Mouse (Mus musculus): ENCODE measurements around the gene Prpsap1. TPM values are rescaled to one million over a fixed set of nuclear protein-coding genes. Genes with fewer than 3 reads are reported as not detected.
"Not testable (repeated sequence)": the region's sequence is repeated elsewhere in the genome, so short reads cannot be mapped to it uniquely, and the experiment has no call there.

Prpsap1 gene
- polyA plus RNA-seq, 1 experiment from 2014 or later: 187 TPM

DNA sequence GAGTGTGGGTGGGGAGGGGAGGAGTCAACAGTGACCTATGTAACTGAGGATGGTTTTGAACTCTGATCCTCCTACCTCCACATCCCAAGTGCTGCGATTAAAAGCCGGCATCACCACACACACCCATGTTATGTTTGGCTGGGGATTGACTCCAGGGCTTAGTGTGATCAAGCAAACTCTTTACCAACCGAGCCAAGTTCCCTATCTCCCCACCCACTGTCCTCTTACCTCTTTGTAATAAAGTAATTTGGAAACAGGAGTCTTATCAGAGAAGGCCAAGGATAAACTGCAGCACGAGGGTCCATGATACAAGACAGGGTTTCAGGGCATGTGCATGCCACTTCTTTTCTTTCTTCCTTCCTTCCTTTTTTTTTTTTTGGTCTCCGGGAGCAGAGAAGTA lies 811 bp downstream of the Prpsap1 start:
- 0 out of 2 replicates have a peak overlapping the region, but pooled peaks have one; percentile 84 for H3K27ac ChIP-seq
- no peaks in the 10 kb centered on the region for H3K36me3 ChIP-seq
- no peak overlapping the region for H3K4me3 ChIP-seq
- peaks cover 24% of the 10 kb centered on the region for H3K4me1 ChIP-seq
- H3K9ac ChIP-seq: no peak overlapping the region
- 69% methylated on average over 5 of the region's 5 CpGs for WGBS
- no peak for ATAC-seq (ENCODE audit: borderline replicate concordance, extremely low read depth, low FRiP score, low TSS enrichment)
- no peaks in the 10 kb centered on the region for H3K27me3 ChIP-seq
- no peaks in the 10 kb centered on the region; the same call in 1 of the 2 replicates for H3K9me3 ChIP-seq
- H3K4me2 ChIP-seq: no peak overlapping the region

DNA sequence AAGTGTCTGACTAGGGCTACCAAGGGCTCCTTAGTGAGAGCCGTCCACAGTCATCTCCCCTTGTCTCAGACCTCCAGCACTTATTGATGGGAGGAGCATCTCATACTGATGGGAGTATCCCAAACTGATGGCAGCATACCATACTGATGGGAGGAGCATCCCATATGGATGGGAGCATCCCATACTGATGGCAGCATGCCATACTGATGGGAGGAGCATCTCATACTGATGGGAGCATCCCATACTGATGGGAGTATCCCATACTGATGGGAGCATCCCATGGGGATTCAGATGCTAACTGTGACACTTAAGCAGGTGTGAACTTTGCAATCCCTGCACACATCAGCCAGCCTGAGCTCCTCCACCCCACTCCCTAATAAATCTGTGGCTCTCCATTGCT lies 1.5 kb downstream of the Prpsap1 start:
- not testable (repeated sequence) for H3K9ac ChIP-seq; H3K4me3 ChIP-seq; ATAC-seq (ENCODE audit: borderline replicate concordance, extremely low read depth, low FRiP score, low TSS enrichment); H3K9me3 ChIP-seq; H3K27me3 ChIP-seq; H3K36me3 ChIP-seq; H3K27ac ChIP-seq; H3K4me2 ChIP-seq
- peaks cover 24% of the 10 kb centered on the region for H3K4me1 ChIP-seq
- 78% methylated on average over 1 of the region's 1 CpGs for WGBS

DNA sequence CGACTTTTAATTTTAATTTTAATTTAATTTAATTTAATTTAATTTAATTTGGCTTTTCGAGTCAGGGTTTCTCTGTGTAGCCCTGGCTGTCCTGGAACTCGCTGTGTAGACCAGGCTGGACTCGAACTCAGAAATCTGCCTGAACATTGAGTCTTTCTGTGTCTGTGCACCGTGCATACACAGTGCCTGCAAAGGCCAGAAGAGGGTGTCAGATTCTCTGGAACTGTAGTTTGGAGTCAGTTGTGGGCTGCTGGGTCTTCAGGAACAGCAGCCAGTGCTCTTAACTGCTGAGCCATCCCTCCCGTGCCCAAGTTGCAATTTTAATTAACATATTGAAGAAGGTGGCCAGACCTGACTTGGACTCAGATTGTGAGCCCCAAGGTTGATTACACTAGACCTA lies 2.7 kb downstream of the Prpsap1 start:
- no peak for ATAC-seq (ENCODE audit: borderline replicate concordance, extremely low read depth, low FRiP score, low TSS enrichment)
- no peaks in the 10 kb centered on the region; the same call in 1 of the 2 replicates for H3K9me3 ChIP-seq
- 65% methylated on average over 6 of the region's 6 CpGs for WGBS
- H3K4me3 ChIP-seq: no peak overlapping the region
- peaks cover 17% of the 10 kb centered on the region for H3K36me3 ChIP-seq
- peaks cover 24% of the 10 kb centered on the region for H3K4me1 ChIP-seq
- no peaks in the 10 kb centered on the region for H3K27me3 ChIP-seq
- H3K9ac ChIP-seq: no peak overlapping the region
- H3K27ac ChIP-seq: peak overlapping the region; percentile 95
- H3K4me2 ChIP-seq: peak overlapping the region; percentile 72; the same call in 1 of the 2 replicates

DNA sequence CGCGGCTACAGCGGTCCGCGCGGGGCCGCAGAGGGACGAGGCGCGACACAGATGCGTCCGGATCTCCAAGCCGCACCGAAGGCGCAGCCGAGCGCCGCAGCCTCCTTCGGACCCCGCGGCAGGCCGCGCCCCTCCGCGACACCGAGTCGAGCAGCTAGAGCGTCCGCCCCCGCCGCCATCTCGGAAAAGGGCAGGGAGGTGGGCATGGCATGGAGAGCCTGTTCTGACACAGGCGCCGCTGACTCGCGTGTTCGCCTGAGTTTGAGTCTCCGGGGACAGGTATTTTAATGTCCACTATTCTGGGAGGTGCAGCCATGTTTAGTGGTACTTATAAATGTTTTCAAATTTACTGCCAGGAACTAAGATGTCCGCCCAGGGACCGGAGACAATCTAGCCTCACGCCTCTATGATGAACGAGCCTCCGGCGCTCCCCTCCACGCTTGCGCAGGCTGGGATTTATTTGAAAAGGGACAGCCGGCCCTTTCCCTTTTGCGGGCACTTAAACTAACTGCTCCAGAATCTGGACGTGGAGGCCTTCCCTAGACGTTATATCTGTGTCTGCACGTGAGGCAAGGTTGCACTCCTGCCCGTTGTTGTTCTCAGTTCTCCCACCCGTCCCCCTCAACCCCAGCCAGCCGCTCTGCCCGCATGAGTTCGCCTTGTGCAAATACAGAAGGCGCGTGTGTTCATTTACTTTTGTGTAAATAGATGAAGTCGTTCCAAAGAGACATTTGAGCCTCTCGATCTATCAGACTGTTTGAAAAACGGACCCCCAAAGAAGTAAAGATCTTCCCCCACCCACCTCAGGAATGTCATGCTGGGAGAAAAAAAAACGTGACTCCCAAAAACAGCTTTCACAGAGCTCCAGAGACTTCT lies 3.5 kb downstream of the Prpsap1 start:
- no peaks in the 10 kb centered on the region; the same call in 1 of the 2 replicates for H3K9me3 ChIP-seq
- H3K4me1 ChIP-seq: peaks cover 24% of the 10 kb centered on the region
- H3K36me3 ChIP-seq: peaks cover 26% of the 10 kb centered on the region
- WGBS: under 1% methylated on average over 60 of the region's 62 CpGs
- ATAC-seq (ENCODE audit: borderline replicate concordance, extremely low read depth, low FRiP score, low TSS enrichment): peak; percentile 87
- H3K4me2 ChIP-seq: peak overlapping the region; percentile 72
- peak overlapping the region; percentile 99 for H3K4me3 ChIP-seq
- no peaks in the 10 kb centered on the region for H3K27me3 ChIP-seq
- peak overlapping the region; percentile 95 for H3K27ac ChIP-seq
- peak overlapping the region; percentile 99 for H3K9ac ChIP-seq

DNA sequence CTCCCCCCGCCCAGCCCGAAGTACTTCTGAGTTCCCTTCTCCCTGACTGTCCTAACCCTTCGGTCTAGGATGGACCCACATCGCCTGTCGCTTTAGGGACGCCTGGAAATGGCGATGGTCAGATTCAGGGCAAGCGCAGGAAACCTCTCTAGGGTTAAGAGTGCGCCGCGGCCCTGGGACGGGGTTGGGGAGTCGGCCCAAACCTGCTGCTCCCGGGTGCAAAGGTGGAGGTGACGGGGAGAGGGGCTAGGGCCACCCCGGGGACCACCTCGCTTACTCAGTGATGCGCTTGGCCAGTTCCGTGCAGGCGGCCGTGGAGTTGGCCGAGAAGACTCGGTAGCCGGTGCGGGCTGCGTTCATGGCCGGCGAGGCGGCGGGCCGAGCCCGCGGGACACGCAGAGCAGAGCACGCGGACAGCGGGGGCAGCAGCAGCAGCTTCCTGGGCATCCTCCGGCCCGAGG lies 4.2 kb downstream of the Prpsap1 start:
- H3K27me3 ChIP-seq: no peaks in the 10 kb centered on the region
- peak; percentile 28 for ATAC-seq (ENCODE audit: borderline replicate concordance, extremely low read depth, low FRiP score, low TSS enrichment)
- no peaks in the 10 kb centered on the region; the same call in 1 of the 2 replicates for H3K9me3 ChIP-seq
- H3K4me2 ChIP-seq: peak overlapping the region; percentile 72
- peaks cover 24% of the 10 kb centered on the region for H3K4me1 ChIP-seq
- H3K27ac ChIP-seq: peak overlapping the region; percentile 95
- WGBS: under 1% methylated on average over 39 of the region's 39 CpGs
- H3K4me3 ChIP-seq: peak overlapping the region; percentile 99
- peaks cover 33% of the 10 kb centered on the region for H3K36me3 ChIP-seq
- peak overlapping the region; percentile 99 for H3K9ac ChIP-seq

DNA sequence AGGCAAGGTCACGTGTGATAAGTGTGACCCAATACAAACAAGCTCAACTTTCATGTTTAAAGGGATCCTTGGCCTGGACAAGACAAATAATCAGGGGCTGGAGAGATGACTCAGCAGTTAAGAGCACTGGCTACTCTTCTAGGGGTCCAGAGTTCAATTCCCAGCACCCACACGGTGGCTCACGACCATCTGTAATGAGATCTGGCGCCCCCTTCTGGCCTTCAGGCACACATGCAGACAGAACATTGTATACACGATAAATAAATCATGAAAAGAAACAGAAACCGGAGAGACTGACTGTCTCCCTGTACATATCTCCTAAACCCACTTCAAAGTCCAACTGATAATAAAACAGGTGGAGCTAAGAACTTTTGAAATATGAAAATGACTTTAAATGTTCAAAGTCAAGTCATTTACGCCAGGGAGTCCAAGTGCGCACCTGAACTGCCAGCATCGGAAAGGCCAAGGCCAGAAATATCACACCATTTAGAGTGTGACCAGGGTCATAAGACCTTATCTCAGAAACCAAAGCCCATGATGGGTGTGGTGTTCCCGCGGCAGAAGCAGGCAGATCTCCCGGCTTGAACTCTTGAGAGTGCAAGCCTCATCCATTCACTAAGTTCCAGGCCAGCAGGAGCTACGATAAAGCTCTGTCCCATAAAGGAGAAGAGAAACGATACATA lies 5.2 kb downstream of the Prpsap1 start:
- Histone ChIP-seq H3K9ac (peak overlapping the region; percentile 99), H3K4me3 (peak overlapping the region; percentile 99), H3K4me1 (peaks cover 18% of the 10 kb centered on the region), H3K4me2 (peak overlapping the region; percentile 72), H3K27me3 (no peaks in the 10 kb centered on the region), H3K36me3 (peaks cover 40% of the 10 kb centered on the region), H3K27ac (peak overlapping the region; percentile 95; the same call in 1 of the 2 replicates), H3K9me3 (no peaks in the 10 kb centered on the region; the same call in 1 of the 2 replicates)
- ATAC-seq (ENCODE audit: borderline replicate concordance, extremely low read depth, low FRiP score, low TSS enrichment): no peak
- WGBS: 72% methylated on average over 14 of the region's 14 CpGs

DNA sequence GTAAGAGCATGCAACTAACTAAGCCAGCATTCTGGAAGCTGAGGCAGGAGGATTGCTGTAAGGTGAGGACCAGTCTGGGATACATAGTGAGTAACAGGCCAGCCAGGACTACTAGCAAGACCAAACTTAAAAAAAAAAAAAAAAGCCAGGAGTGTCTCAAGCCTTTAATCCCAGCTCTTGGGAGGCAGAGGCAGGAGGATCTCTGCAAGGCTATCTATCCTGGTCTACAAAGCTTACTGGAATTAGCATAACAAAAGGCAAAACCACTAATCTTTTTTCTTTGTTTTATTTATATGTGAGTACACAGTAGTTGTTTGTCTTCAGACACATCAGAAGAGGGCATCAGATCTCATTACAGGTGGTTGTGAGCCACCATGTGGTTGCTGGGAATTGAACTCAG lies 5.8 kb downstream of the Prpsap1 start:
- Histone ChIP-seq H3K9me3 (no peaks in the 10 kb centered on the region; the same call in 1 of the 2 replicates), H3K27ac (no peak overlapping the region), H3K4me2 (no peak overlapping the region), H3K27me3 (no peaks in the 10 kb centered on the region), H3K9ac (no peak overlapping the region), H3K4me1 (peaks cover 13% of the 10 kb centered on the region), H3K4me3 (no peak overlapping the region), H3K36me3 (peaks cover 46% of the 10 kb centered on the region)
- ATAC-seq (ENCODE audit: borderline replicate concordance, extremely low read depth, low FRiP score, low TSS enrichment): no peak

DNA sequence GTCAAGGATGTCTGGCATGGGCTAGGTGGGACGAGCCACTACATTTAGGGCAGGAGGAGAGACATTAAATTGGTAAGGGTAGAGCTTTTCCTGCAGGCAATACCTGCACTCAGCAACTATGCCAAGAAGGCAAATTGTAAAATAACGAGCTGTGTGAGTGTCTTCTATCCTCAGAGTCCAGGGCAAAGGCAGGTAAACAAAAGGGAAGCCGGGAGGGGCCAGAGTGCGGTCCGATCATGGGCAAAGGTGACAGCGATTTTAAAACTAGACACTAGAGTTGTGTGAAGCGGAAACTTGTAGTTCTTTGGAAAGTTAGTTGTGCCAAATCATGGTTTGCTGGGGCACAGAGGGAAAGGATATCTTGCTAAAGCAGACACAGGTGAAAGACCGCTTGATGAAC lies 9.7 kb downstream of the Prpsap1 start:
- no peak overlapping the region for H3K4me3 ChIP-seq
- H3K27ac ChIP-seq: no peak overlapping the region
- H3K9ac ChIP-seq: no peak overlapping the region
- no peak for ATAC-seq (ENCODE audit: borderline replicate concordance, extremely low read depth, low FRiP score, low TSS enrichment)
- no peak overlapping the region for H3K4me2 ChIP-seq
- no peaks in the 10 kb centered on the region; the same call in 1 of the 2 replicates for H3K9me3 ChIP-seq
- peaks cover 8% of the 10 kb centered on the region for H3K4me1 ChIP-seq
- H3K36me3 ChIP-seq: peaks cover 82% of the 10 kb centered on the region
- no peaks in the 10 kb centered on the region for H3K27me3 ChIP-seq
- WGBS: 83% methylated on average over 8 of the region's 8 CpGs

DNA sequence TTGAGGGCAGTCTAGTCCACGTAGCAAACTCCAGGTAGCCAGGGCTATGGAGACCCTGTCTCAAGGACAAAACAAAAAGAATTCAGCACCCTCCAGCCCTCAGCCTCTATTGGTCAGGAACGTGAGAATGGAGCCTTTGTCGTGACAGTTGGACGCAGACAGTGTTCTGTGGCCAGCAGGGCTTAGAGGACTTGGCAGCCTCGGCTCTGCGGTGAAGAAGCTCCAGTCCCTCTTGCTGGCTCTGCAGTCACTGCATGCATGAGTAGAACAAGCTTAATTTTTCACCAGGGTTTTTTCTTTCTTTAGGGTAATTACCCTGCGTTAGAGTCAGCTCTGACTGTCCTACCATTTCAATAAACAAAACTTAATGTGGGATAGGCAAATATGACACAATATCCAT lies 12.2 kb downstream of the Prpsap1 start:
- Histone ChIP-seq H3K27ac (no peak overlapping the region), H3K4me2 (no peak overlapping the region), H3K9me3 (no peaks in the 10 kb centered on the region), H3K4me3 (no peak overlapping the region), H3K4me1 (no peaks in the 10 kb centered on the region), H3K9ac (no peak overlapping the region), H3K27me3 (no peaks in the 10 kb centered on the region), H3K36me3 (peaks cover 91% of the 10 kb centered on the region)
- WGBS: 83% methylated on average over 7 of the region's 7 CpGs
- ATAC-seq (ENCODE audit: borderline replicate concordance, extremely low read depth, low FRiP score, low TSS enrichment): no peak

DNA sequence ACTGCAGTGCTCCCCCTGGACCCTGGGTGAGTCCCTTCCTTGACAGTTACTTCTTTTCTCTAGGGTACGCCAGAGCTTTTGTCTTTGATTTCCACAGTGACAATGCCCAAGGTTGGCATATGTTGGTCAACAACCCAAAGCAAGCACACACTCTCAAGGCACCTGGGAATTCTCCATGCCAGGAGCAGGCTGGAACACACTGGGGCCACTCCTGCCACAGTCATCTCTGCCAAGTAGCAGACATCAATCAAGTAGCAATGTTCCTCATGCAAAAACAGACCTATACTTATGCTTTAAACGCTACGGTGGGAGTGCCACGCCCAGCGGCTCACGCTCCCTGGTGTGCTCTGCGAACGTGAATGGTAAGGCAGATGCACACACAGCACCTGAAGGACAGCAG lies 13.0 kb downstream of the Prpsap1 start:
- Histone ChIP-seq H3K4me2 (no peak overlapping the region), H3K27ac (no peak overlapping the region), H3K36me3 (peaks cover 91% of the 10 kb centered on the region), H3K4me3 (no peak overlapping the region), H3K9me3 (no peaks in the 10 kb centered on the region), H3K9ac (no peak overlapping the region), H3K27me3 (no peaks in the 10 kb centered on the region), H3K4me1 (no peaks in the 10 kb centered on the region)
- WGBS: 93% methylated on average over 8 of the region's 8 CpGs
- ATAC-seq (ENCODE audit: borderline replicate concordance, extremely low read depth, low FRiP score, low TSS enrichment): no peak

DNA sequence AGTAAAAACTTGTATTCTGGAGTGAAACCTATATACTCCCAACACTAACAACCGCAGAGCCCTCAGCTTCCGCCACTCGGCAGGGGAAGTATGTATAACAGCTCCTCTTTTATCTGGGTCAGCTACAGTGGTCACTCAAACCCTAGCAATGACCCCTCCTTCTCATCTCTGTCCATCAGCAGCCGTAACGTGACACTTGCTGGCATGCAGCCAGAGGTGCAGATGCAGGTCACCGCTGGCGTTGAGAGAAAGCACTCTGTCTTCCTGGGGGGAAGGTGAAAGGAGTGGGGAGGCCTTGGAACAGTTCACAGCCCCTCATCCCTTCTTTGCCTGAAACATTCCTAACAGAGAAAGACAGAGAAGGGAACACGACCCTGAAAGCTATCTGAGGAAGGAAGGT lies 14.2 kb downstream of the Prpsap1 start:
- H3K4me1 ChIP-seq: no peaks in the 10 kb centered on the region
- H3K9me3 ChIP-seq: no peaks in the 10 kb centered on the region
- H3K36me3 ChIP-seq: peaks cover 91% of the 10 kb centered on the region
- no peaks in the 10 kb centered on the region for H3K27me3 ChIP-seq
- no peak overlapping the region for H3K27ac ChIP-seq
- H3K4me3 ChIP-seq: no peak overlapping the region
- no peak overlapping the region for H3K9ac ChIP-seq
- H3K4me2 ChIP-seq: no peak overlapping the region
- ATAC-seq (ENCODE audit: borderline replicate concordance, extremely low read depth, low FRiP score, low TSS enrichment): no peak
- 35% methylated on average over 8 of the region's 8 CpGs for WGBS

DNA sequence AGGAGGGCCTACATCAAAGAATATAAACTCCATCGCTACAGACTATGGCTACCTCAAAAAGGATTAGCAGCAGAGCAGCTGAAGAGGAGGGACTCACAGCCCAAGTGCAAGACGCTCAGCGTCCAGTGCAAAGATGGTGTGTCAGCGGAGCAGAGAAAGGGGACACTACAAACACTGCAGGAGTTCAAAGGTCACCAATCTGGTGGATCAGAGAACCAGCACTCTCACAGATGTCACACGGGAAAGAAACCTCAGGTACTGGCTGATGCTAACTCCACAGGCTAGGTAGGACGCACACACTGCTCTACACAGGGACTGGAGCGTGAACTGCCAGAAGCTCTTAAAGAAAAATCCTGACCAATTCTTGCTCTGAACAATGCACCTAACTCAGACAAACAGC lies 15.0 kb downstream of the Prpsap1 start:
- ATAC-seq (ENCODE audit: borderline replicate concordance, extremely low read depth, low FRiP score, low TSS enrichment): no peak
- Histone ChIP-seq H3K36me3 (peaks cover 91% of the 10 kb centered on the region), H3K27me3 (no peaks in the 10 kb centered on the region), H3K4me3 (no peak overlapping the region), H3K9ac (no peak overlapping the region), H3K4me1 (no peaks in the 10 kb centered on the region), H3K4me2 (no peak overlapping the region), H3K9me3 (no peaks in the 10 kb centered on the region), H3K27ac (no peak overlapping the region)
- WGBS: 80% methylated on average over 7 of the region's 7 CpGs
